Mouse (Mus musculus) forebrain, embryonic 11.5 days (tissue): Measurements from ENCODE around the gene Znrf3. TPM values are rescaled to one million over a fixed set of nuclear protein-coding genes. Genes with fewer than 3 reads are reported as not detected.
A peak's percentile ranks its signal among the peaks of the same experiment; 100 is the strongest.

ENCODE experiments used
- ATAC-seq: fragments of 200-750 bp; cut with Nextera tagmentation; replicated peaks from 2 replicates; pipeline ENCODE4 v1.8.0; 2017; ENCODE audit warnings: moderate TSS enrichment; ENCODE audit not compliant: low FRiP score
- DNase-seq: peaks from one replicate; pipeline ENCODE4 v3.0.0-alpha.2; 2017; ENCODE audit warnings: low spot score
- H3K27ac ChIP-seq: fragments of 300-500 bp; sonication (generic); 2 replicates; pipeline ENCODE4 v1.5.1; 2014; ENCODE audit warnings: low read depth, low read length
- H3K27me3 ChIP-seq: fragments of 300-500 bp; sonication (generic); 2 replicates; pipeline ENCODE4 v1.6.1; 2014; ENCODE audit warnings: mild to moderate bottlenecking, low read length, mixed read lengths; ENCODE audit not compliant: control insufficient read depth, insufficient read depth
- H3K36me3 ChIP-seq: fragments of 300-500 bp; sonication (generic); 2 replicates; pipeline ENCODE4 v1.6.1; 2014; ENCODE audit warnings: mild to moderate bottlenecking, low read length, moderate library complexity, mixed read lengths; ENCODE audit not compliant: control insufficient read depth, insufficient read depth
- H3K4me1 ChIP-seq: fragments of 300-500 bp; sonication (generic); replicated peaks from 2 replicates; pipeline ENCODE4 v1.6.1; 2014; ENCODE audit warnings: low read length, mixed read lengths; ENCODE audit not compliant: control insufficient read depth, insufficient read depth
- H3K4me2 ChIP-seq: fragments of 300-500 bp; sonication (generic); 2 replicates; pipeline ENCODE4 v1.6.1; 2014; ENCODE audit warnings: low read depth, mild to moderate bottlenecking, low read length, moderate library complexity, mixed read lengths; ENCODE audit not compliant: severe bottlenecking
- H3K4me3 ChIP-seq: fragments of 300-500 bp; sonication (generic); 2 replicates; pipeline ENCODE4 v1.5.1; 2014; ENCODE audit warnings: low read depth, low read length
- H3K9ac ChIP-seq: fragments of 300-500 bp; sonication (generic); 2 replicates; pipeline ENCODE4 v1.6.1; 2014; ENCODE audit warnings: low read length
- H3K9me3 ChIP-seq: fragments of 300-500 bp; sonication (generic); 2 replicates; pipeline ENCODE4 v1.6.1; 2016; ENCODE audit warnings: low read length, mixed read lengths; ENCODE audit not compliant: control insufficient read depth
- WGBS: fragments of 180-500 bp; shearing (Covaris S2); extraction: QIAGEN DNeasy Blood & Tissue Kit; methylation state at CpG from one replicate; pipeline ENCODE4 v1.1.7; 2014; 5-methylcytosine and 5-hydroxymethylcytosine counted together
- polyA plus RNA-seq: library from polyadenylated mRNA; unstranded; fragments of >200 nt; fragmentation: Nextera tagmentation; extraction: Ambion mirVana; gene quantifications from 2 replicates; pipeline ENCODE4 v1.2.1, GENCODE M21; 2014

The Znrf3 gene
- polyA plus RNA-seq, 1 experiment from 2014 or later: 12.9 TPM

DNA sequence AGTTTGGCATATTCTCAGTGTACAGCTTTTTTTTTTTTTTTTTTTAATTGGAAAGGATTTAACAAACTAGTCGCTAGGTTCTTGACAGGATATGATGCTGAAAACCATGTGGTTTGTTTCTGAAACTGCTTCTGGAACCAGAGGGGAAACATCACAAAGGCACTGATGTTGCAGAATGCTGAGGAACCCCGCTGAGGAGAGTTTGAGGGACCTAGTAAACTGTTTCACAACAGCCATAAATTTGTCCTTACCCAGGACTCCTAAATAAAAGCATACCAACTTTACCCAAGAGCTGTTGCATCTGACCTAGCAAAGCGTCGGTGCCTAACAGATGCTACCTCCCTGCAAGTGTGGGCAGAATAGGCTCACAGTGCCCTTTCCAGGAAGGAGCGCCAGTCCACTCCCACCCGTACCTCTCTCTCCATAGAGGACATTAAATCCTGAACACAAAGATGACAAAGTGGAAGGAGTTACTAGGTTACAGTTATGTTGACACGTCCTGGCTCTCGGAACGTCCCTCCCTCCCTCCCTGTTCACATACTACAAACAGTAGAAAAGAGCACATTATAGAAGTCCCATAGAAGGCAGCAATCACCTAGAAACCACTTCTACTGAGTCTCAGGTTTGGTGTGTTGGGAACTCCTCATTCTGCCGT lies 184.6 kb downstream of the Znrf3 start:
- Histone ChIP-seq H3K9me3 (no peaks in the 10 kb centered on the region), H3K4me3 (peak overlapping the region; percentile 82; the same call in 1 of the 2 replicates), H3K4me1 (peaks cover 8% of the 10 kb centered on the region), H3K4me2 (peak overlapping the region; percentile 82; the same call in 1 of the 2 replicates), H3K27me3 (no peaks in the 10 kb centered on the region), H3K9ac (no peak overlapping the region), H3K36me3 (no peaks in the 10 kb centered on the region), H3K27ac (no peak overlapping the region)
- WGBS: 67% methylated on average over 10 of the region's 10 CpGs
- DNase-seq (no peak), ATAC-seq (no peak)

DNA sequence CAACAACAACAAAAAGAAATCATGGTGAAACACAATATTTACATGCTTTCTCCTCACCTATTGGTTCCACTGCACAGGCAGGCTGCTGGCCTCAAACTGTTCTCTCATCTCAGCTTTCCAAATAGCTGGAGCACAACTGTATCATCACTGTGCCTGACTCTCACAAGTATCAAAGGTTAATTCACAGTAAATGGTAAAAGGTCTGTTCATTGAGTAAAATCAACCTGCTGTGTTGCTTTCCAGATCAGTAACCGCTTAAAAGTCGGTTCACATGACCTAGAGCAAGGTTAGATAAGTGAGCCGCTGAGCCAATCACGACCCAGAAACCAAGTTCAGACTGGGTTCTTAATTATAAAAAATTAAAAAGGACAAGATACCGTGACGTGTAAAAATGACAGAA lies 186.6 kb downstream of the Znrf3 start:
- H3K4me1 ChIP-seq: peaks cover 8% of the 10 kb centered on the region
- no peak overlapping the region for H3K4me3 ChIP-seq
- no peak for DNase-seq
- no peak for ATAC-seq
- no peak overlapping the region for H3K4me2 ChIP-seq
- no peaks in the 10 kb centered on the region for H3K27me3 ChIP-seq
- no peaks in the 10 kb centered on the region for H3K36me3 ChIP-seq
- H3K9ac ChIP-seq: no peak overlapping the region
- H3K9me3 ChIP-seq: no peaks in the 10 kb centered on the region
- 93% methylated on average over 6 of the region's 6 CpGs for WGBS
- H3K27ac ChIP-seq: no peak overlapping the region

DNA sequence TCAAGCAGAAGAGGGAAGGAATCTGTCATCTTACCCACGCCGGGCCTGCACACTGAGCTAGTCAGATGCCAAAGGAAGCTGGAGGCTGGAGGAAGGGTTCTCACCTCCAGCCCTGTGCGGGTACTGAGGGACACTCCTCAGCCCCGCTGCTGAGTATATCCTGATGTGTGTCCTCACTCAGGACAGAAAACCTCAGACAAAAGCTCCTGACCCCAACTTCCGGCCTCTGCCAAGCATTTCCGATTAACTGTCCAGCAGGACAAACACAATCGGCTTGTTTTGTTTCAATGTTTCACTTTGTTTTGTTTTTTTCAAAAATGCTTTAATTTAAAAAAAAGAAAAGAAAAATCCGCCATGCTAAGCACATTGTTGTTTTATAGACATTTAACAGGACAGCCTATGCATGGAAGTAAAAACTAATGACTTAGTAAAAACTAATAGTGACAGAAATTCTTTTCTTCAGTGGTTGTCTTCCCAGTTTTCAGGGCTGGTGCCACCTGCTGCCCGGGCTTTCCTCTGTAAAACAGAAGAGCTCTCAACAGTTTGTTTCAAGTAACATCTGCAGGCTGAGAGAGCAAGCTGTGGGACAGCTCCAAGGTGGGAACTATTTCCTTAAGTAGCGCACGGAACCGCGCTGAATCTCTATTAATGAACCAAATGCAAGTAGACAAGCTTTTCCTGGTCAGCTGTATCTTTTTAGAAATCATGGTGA lies 187.3 kb downstream of the Znrf3 start:
- Histone ChIP-seq H3K4me2 (no peak overlapping the region), H3K4me3 (no peak overlapping the region), H3K27ac (no peak overlapping the region), H3K9me3 (no peaks in the 10 kb centered on the region), H3K27me3 (no peaks in the 10 kb centered on the region), H3K4me1 (peaks cover 8% of the 10 kb centered on the region), H3K36me3 (no peaks in the 10 kb centered on the region), H3K9ac (no peak overlapping the region)
- 84% methylated on average over 13 of the region's 13 CpGs for WGBS
- no peak for ATAC-seq
- DNase-seq: no peak

DNA sequence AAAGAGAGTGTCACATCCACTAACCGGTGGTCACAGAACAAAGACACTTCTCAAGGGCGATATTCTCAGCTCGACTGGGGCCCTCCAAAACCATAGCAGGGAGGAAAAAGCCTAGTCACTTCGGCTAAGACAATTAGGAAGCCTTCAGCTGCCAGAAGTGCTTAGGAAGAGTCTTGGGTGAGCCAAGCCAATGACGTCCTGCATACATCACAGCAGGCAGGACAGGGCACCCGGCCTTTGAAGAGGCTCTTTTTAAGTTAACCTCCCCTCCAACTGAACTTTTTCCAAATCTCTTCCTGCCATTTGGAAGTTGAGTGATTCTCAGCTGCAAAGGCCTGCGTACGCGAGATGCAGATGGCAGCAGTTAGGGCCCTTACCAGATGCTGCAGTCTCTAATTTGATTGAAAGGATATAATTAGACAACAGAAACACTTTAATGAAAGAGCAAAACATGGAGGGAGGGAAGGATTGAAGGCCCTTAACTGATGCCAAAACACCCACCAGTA lies 189.1 kb downstream of the Znrf3 start:
- H3K4me3 ChIP-seq: no peak overlapping the region
- H3K4me2 ChIP-seq: no peak overlapping the region
- 23% methylated on average over 9 of the region's 9 CpGs for WGBS
- ATAC-seq: 0 out of 2 replicates have a peak, but pooled peaks have one; percentile 21
- H3K4me1 ChIP-seq: peaks cover 8% of the 10 kb centered on the region
- H3K36me3 ChIP-seq: no peaks in the 10 kb centered on the region
- no peak for DNase-seq
- no peak overlapping the region for H3K9ac ChIP-seq
- H3K9me3 ChIP-seq: no peaks in the 10 kb centered on the region
- H3K27me3 ChIP-seq: no peaks in the 10 kb centered on the region
- H3K27ac ChIP-seq: peak overlapping the region; percentile 31; the same call in 1 of the 2 replicates

DNA sequence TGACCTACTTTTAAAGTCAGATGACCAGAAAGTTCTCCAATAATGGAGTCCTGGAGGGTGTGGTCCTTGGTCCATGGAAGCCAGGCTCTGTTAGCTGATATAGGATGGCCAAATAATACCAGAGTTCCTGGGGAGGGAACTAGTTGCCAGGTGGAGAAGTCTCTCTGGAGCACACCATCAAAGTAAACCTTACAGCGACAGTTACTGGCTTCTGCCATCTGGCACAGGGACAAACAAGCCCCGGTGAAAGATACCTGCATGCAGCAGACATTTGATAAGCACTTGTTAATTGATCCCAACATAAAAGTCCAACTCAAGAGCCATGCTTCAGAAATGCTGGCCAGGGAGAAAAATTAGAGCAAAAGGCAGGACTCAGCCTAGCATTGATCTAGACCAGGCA lies 190.6 kb downstream of the Znrf3 start:
- no peak overlapping the region for H3K4me3 ChIP-seq
- no peak overlapping the region for H3K4me2 ChIP-seq
- 91% methylated on average over 2 of the region's 2 CpGs for WGBS
- DNase-seq: no peak
- no peak for ATAC-seq
- no peaks in the 10 kb centered on the region for H3K27me3 ChIP-seq
- no peaks in the 10 kb centered on the region for H3K9me3 ChIP-seq
- H3K36me3 ChIP-seq: no peaks in the 10 kb centered on the region
- H3K9ac ChIP-seq: no peak overlapping the region
- no peak overlapping the region for H3K27ac ChIP-seq
- H3K4me1 ChIP-seq: peaks cover 8% of the 10 kb centered on the region

DNA sequence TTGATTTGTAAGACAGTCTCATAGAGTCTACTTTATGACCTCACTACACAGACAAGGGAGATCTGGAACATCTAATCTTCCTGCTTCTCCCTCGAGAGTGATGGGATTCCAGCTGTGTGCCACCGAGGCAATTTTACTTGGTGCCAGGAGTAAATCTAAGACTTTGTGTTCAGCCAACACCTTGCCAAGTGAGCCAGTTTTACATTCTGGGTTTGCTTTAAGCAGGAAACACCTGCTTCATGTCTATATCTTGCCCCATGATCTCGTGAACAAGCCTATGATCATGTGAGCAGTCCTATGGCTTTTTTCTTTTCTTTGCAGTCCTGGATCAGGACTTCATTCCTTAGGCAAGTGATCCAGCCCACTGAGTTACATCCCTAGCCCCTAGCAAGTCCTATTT lies 191.1 kb downstream of the Znrf3 start:
- Histone ChIP-seq H3K4me3 (no peak overlapping the region), H3K4me1 (peaks cover 9% of the 10 kb centered on the region), H3K9me3 (no peaks in the 10 kb centered on the region), H3K36me3 (no peaks in the 10 kb centered on the region), H3K27ac (no peak overlapping the region), H3K9ac (no peak overlapping the region), H3K4me2 (no peak overlapping the region), H3K27me3 (no peaks in the 10 kb centered on the region)
- no peak for DNase-seq
- 76% methylated on average over 3 of the region's 3 CpGs for WGBS
- no peak for ATAC-seq

DNA sequence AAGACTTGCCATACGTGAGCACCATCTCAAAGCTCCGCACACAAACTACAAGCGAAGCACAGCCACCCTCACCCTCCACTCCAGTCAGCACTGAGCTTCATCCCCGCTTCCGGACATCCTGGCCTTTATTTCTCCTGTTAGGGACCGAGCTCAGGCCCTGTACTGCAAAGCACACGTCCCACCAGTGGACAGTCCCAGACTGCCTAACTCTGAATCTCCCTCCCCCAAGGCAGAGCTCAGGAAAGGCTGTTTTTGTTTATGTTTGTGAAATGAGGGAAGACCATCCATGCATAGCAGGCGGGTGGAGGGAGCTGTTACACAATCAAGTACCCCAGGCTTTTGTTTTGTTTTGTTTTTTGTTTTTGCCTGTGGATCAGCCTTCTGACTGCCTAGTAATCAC lies 191.9 kb downstream of the Znrf3 start:
- 78% methylated on average over 8 of the region's 8 CpGs for WGBS
- DNase-seq (no peak), ATAC-seq (no peak)
- Histone ChIP-seq H3K4me2 (no peak overlapping the region), H3K27me3 (no peaks in the 10 kb centered on the region), H3K36me3 (no peaks in the 10 kb centered on the region), H3K9ac (no peak overlapping the region), H3K4me1 (peaks cover 12% of the 10 kb centered on the region), H3K4me3 (no peak overlapping the region), H3K9me3 (no peaks in the 10 kb centered on the region), H3K27ac (no peak overlapping the region)

DNA sequence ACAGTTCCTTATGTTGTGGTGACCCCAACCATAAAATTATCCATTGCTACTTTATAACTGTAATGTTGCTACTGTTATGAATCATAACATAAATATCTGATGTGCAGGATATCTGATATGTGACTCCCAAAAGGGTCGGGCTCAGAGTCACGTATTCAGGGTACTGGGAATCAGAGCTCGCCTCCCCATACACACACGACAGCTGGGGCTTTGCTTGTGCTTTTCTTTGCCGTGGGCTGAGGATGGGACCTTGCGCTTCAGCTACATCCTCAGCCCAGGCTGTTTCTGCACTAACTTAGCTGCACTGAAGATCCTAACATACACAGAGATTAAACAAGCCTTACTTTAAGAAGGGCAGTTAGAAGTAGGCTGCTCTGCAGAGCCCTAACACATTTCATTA lies 193.5 kb downstream of the Znrf3 start:
- Histone ChIP-seq H3K4me1 (peaks cover 9% of the 10 kb centered on the region), H3K36me3 (no peaks in the 10 kb centered on the region), H3K4me2 (no peak overlapping the region), H3K4me3 (no peak overlapping the region), H3K9ac (no peak overlapping the region), H3K27me3 (no peaks in the 10 kb centered on the region), H3K27ac (no peak overlapping the region), H3K9me3 (no peaks in the 10 kb centered on the region)
- DNase-seq (no peak), ATAC-seq (no peak)
- 81% methylated on average over 6 of the region's 6 CpGs for WGBS
